Mouse (Mus musculus) B cell, adult 67 days (primary cell): ENCODE data around the gene Slc25a17. TPM values are rescaled to one million over a fixed set of nuclear protein-coding genes. Genes with fewer than 3 reads are reported as not detected.

ENCODE experiments used
- total RNA-seq, 2 experiments: library from RNA; stranded (reverse); gene quantifications; 4 replicates each; pipeline ENCODE4 v1.2.4; 2023

Gene Slc25a17
- total RNA-seq, result 10 to 100 TPM; 35.9 to 36.0 TPM

GRCm38 (mm10) chr15:81360345-81361021, at the start of gene Slc25a17:
Gene Slc25a17, minus strand, starts transcription at chr15:81360812.

GRCm38 (mm10) chr15:81408199-81408598, 47.6 kb upstream of the Slc25a17 start, which contains the start of gene Dnajb7:
Gene Dnajb7, minus strand, starts transcription at chr15:81408299.

GRCm38 (mm10) chr15:81399638-81400315, 39.2 kb upstream of the Slc25a17 start, which contains the start of the genes St13 and Xpnpep3:
Gene St13, minus strand, starts transcription at chr15:81400077.
Gene Xpnpep3, plus strand, starts transcription at chr15:81400138.

Other genes starting within 250 kb of the Slc25a17 start
- gene Mrtfa, start 170.1 kb downstream of the Slc25a17 start, total RNA-seq, result 100 to 1,000 TPM; 138 to 144 TPM
- gene Mchr1, start 125.3 kb downstream of the Slc25a17 start, total RNA-seq, result not detected
- gene St13, start 39.3 kb upstream of the Slc25a17 start, total RNA-seq, result 100 to 1,000 TPM; 100 to 108 TPM
- gene Xpnpep3, start 39.3 kb upstream of the Slc25a17 start, total RNA-seq, result 10 to 100 TPM; 18.2 to 22.6 TPM
- not detected for gene Dnajb7, start 47.5 kb upstream of the Slc25a17 start, total RNA-seq
- 100 to 1,000 TPM in 1 of 2 experiments, 10 to 100 TPM in 1; 96.2 to 112 TPM for gene Rbx1, start 105.5 kb upstream of the Slc25a17 start, total RNA-seq
- gene Ep300, start 224.5 kb upstream of the Slc25a17 start, total RNA-seq, result 100 to 1,000 TPM; 226 to 227 TPM